Mouse (Mus musculus) fat pad, adult 2 months (tissue): ENCODE results near the gene Eif3l.

Experiments
- DNase-seq: peaks from one replicate; pipeline ENCODE4 v3.0.0-alpha.2; 2011; ENCODE audit warnings: low read depth, low spot score; ENCODE audit errors: extremely low read depth

Gene Eif3l

DNA sequence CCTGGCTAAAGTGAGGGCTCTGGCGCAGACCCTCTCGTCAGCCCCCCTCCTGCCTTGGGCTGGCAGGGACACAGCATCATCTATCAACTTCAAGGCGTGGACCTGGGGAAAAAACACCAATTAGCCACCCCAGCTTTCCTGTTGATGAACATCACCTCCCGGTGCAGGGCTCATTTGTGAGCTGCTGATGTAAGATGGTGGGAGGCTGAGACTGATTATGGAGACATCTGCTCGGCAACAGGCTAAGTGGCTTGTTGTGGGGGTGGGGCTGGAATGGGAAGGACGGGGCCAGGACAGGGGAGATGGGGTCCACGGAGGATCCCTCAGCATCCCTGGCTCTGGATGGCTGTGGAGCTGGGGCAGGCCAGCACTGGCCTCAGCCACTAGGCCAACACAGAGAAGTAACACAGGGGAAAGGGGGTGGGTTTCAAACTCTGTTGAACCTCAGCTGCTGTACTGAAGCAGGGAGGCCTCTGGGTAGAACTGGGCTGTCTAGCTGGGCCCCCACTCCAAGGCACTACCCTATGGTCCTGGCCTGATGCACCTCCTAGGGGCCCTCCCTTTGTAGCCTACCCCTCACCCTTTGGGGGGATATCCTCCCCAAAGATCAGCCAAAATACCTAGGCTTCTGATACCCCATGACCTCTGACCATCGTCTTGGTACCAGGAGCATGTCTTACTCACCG, 24.7 kb upstream of the Eif3l start:
- DNase-seq: no peak

GRCm38 (mm10) chr15:79050964-79051363, 24.0 kb upstream of the Eif3l start:
- DNase-seq: no peak

GRCm38 (mm10) chr15:79051461-79052360, 23.3 kb upstream of the Eif3l start:
- no peak for DNase-seq

- DNase-seq: no peak
Observed at GRCm38 (mm10) chr15:79052366-79052765, 22.6 kb upstream of the Eif3l start.

GRCm38 (mm10) chr15:79056601-79057000, 18.4 kb upstream of the Eif3l start:
- no peak for DNase-seq

DNA sequence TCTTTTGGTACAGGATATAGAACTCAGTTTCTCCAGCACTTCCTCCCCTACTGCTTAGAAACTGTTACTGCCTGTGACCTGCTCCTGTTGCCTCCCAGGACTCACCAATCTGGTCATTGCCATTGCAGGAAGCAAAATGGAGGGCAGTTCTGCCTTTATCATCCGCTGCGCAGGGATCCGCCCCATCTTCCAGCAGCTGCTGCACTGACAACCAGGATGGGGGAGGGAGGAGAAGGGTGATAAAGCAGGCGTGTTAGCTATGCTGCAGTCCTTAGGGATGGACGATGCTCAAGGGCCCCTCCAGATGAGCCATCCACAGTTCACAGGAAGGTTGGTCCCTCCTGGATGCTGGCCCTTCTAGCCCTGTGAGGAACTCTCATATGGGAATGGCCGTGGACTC, 17.1 kb upstream of the Eif3l start:
- no peak for DNase-seq

GRCm38 (mm10) chr15:79060887-79061565, 14.0 kb upstream of the Eif3l start:
- DNase-seq: no peak

DNA sequence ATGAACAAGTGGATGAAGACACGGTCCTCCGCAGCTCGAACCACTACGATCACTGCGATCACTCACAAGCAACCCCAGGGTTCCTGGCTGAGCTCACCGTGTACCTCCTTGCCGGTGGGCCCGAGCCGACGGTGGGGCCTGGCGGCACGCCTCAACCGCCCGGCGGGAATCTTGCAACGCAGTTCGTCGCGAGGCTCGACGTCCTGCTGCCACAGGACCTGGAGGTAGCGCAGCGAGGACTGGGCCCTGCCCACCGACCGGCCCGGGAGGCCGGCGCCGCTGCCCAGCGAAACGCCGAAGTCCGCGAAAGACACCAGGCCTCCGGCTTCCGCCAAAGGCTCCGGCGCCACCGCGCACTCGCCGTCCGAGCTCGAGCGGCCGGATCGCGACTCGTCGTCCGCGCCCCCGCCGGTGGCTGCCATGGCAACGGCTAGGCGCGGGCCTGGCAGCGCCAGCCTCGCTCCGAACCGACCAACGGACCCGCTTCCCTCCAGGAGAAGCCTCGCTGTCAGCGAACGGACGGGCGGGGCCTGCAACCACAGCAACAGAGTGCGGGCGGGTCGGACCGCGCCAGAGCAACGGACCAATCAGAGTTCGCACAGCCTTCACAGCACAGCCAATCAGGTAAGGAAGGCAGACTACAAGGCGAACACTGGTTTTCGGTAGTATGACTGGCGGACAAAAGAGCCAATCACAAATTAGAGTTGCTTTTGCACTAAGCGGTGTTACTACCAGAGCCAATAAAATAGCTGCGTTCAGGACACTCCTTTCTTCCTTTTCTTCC, 12.4 kb upstream of the Eif3l start, which contains the start of gene Ankrd54:
Gene Ankrd54 (minus strand): TSS at position 518 of the 784 bp plus-strand sequence.
- DNase-seq: peak; percentile 100

DNA sequence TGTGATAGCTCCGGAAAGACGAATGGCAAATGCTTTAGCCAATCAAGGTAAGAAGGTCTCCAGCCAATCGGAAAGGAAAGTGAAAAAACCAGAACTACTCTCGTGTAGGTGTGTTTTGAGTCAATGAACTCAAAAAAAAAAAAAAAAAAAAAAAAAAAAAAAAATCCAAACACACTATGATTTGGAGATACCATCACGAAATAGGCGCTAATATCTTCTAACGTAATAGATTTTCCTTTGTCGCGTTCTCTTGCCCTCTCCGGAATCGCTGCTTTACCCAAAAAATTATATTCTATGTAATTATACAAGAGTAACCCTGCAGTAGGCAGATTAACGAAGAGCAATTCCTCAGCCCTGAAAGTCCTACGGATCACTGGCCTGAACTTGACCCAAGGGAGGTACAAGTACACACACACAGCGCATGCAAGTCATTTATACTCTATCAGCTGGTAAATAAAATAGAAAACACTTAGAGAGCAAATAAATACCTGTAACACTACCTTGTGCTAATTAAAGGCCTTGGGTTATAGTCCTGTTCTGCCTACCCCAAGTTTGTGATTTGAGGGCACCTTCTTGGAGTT, 11.7 kb upstream of the Eif3l start:
- no peak for DNase-seq

DNA sequence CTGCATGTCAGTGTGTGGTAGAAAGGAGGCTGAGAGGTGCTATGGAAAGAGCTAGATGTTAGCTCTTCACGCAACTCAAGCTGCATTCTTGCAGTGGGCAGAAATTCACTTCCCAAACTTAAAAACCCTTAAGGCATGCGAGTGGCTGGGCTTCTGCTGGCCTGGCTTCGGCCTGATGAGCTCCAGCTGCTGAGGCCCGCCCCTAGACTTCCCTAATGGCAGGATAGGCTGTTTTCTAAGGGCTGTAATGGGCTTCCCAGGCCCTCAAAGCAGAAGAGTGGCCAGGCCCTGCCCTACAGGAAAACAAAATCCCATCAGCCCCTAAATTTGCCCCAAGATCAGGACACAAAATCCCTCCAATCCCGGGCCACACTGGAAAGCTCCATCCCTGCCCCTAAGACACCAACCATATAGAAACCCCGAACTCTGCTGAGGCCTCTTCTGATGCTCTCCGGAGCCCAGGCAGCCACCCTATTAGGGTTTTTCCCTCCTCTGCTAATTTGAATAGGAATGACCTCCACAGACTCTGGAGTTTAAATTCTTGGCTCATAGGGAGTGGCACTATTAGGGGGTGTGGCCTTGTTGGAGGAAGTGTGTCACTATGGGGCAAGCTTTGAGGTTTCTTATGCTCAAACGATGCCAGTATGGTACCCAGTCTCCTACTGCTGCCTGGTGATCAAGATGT, 9.8 kb upstream of the Eif3l start:
- no peak for DNase-seq

DNA sequence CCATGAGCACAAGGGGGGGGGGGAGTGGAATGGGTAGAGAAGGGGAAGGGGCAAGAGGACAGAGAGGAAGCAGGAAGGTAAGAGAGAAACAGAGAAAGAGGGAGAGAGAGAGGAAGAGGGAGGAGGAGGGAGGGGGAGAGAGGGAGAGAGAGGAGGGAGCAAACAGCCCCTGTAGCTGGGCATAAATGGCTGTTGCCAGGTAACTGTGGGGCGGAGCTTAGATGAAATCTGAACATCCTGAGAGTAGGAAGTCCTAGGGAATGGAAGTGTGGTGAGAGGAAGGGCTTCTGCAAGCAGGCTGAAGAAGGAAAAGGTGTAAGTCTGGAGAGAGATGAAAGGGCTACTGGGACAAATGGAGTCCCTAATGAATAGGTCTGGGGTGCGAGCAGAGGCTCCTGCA, 8.7 kb upstream of the Eif3l start:
- no peak for DNase-seq

DNA sequence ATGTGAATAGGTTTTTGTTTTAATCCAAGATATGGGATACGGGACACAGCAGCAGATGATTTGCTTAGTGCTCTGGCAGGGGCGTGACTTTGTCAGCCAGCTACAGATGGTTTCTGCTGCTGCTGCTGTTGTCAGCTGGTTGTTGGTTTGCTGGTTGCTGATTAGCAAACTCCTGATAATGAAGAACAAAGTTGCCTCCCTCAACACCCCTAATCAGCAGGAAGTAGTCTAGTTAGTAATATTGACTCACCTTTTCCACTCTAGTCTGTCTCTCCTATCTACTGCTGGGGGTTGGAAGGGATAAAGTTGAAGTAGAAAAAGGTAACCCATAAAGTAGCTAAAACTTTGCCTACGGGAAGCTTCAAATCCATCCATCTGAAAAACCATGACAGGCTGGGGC, 7.3 kb upstream of the Eif3l start:
- DNase-seq: no peak

DNA sequence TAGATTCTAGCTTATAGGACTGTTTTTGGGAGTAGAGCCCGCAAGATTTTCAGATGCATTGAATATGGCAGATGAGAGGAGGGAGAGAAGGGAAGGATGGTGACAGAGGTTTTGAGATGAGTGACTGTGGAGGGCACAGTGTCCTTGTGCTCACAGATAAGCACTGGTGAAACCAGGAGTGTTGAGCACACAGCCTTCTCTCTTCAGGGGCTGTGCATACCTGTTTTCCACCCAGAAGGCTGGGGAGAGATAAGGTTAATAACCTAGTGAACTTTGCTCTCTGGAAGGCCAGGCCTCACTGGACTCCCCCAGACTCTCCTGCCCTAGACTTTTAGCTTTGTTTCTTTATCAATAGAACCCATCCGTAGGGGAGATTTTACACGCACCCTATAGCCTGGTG, 6.6 kb upstream of the Eif3l start:
- DNase-seq: no peak

DNA sequence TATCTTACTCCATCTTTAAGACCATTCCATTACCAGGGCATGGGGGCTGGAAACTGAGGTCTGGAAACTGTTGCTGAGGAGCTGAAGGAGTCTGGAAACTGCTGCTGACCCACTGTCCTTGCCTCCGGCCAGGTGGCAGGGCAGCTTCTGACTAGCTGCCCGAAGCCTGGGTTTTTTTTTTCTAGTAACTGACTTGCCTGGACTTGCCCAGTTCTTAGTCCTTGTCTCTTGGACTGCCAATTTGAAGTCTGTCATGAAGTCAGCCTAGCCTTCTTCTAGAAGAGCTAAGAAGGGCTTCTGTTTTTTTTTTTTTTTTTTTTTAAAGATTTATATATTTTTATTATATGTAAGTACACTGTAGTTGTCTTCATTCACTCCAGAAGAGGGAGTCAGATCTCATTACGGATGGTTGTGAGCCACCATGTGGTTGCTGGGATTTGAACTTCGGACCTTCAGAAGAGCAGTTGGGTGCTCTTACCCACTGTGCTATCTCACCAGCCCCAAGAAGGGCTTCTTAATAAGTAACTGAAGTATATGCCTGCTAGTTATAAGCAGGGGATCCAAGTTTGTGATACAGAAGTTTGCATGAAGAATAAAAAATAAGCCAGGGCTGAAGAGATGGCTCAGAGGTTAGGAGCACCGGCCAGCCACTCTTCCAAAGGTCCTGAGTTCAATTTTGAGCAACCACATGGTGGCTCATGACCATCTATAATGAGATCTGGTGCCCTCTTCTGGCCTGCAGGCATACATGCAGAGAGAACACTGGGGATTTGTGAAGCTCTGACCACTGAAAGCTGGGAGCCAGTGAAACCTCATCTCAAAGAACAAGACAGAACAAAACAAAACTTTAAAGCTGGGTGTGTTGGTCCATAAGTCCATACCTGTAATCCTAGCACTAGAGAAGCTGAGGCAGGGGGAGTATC, 3.6 kb upstream of the Eif3l start:
- DNase-seq: no peak

DNA sequence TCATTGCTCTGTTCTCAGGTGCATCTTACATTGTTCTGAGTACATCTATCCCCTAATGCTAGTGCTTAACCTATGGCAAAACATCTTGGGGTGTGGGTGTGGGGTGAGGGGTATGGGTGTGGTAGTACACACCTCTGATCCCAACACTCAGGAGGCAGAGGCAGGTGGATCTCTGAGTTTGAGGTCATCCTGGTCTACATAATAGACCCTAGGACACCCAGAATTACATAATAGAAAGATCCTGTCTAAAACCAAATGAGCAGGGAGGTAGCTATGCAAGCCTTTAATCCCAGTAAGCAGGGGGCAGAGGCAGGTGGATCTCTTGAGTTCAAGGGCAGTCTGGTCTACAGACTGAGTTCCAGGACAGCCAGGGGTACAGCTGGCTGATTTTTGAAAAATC, 1.2 kb upstream of the Eif3l start:
- DNase-seq: no peak

GRCm38 (mm10) chr15:79074446-79074845, 533 bp upstream of the Eif3l start:
- no peak for DNase-seq

GRCm38 (mm10) chr15:79075658-79076365, 833 bp downstream of the Eif3l start:
- DNase-seq: no peak

DNA sequence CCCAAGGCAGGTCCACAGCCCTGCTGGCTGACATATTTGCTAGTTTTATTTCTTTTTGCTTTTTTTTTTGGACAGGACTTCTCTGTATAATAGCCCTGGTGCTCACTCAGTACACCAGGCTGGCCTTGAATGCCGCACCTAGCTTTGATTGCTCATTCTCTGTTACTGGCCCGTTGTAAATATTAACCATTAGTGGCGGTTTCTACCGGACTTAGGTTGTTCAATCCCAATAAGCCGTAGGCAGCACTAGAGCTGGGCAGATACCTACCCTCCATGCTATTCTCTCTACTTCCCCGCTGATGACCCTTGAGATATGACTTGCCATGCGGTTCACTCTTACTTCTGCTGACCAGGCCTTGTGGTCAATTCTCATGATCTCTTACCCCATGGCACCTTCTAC, 4.6 kb downstream of the Eif3l start:
- DNase-seq: no peak
